Mouse (Mus musculus) right cerebral cortex, postnatal 10 days (tissue): ENCODE data around the gene Adgrb2.

ENCODE experiments used
- DNase-seq, 2 experiments: peaks; one replicate each; pipeline ENCODE4 v3.0.0; 2021; ENCODE audit warnings: low spot score in 2 of 2

The Adgrb2 gene

GRCm38 (mm10) chr4:129987825-129988504, 3.3 kb downstream of the Adgrb2 start:
- DNase-seq, result peak; percentile 75 to 76

- no peak for DNase-seq
Observed at GRCm38 (mm10) chr4:129989925-129990324, 5.3 kb downstream of the Adgrb2 start.

DNA sequence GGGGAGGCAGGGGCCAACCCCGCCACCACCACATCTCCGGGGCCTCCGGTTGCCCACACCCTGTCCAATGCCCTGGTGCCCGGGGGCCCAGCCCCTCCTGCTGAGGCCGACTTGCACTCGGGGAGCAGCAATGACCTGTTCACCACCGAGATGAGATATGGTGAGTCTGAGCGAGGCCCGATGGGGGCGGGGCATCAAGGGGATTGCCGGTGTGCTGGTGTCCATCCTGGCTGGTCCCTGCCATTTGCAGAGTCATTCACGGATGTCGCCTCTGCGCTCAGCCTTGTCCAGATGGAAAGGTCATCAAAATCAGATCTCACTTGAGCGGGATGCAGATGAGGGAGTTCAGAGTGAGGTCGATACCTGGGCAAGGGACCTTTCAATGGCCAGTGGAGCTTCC, 8.1 kb downstream of the Adgrb2 start:
- DNase-seq, result no peak

DNA sequence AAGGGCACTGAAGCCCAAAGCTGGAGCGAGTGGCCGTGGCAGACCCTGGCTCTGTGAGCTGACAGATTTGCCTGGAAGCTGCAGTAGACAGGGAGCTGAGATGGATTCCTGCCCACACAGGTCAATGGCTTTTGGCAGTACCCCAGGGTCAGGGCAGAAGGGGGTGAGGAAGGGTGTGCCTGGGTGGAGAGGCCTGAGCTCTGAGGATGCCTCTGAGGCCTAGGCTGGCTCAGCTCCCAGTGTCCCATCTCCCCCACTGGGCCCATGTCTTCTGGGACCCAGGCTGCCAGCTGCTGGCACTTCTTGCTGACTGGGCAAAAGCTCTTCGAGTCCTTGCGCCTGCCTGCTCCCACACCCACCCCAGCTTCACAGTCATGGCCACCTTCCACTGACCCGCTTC, 8.5 kb downstream of the Adgrb2 start:
- no peak for DNase-seq

DNA sequence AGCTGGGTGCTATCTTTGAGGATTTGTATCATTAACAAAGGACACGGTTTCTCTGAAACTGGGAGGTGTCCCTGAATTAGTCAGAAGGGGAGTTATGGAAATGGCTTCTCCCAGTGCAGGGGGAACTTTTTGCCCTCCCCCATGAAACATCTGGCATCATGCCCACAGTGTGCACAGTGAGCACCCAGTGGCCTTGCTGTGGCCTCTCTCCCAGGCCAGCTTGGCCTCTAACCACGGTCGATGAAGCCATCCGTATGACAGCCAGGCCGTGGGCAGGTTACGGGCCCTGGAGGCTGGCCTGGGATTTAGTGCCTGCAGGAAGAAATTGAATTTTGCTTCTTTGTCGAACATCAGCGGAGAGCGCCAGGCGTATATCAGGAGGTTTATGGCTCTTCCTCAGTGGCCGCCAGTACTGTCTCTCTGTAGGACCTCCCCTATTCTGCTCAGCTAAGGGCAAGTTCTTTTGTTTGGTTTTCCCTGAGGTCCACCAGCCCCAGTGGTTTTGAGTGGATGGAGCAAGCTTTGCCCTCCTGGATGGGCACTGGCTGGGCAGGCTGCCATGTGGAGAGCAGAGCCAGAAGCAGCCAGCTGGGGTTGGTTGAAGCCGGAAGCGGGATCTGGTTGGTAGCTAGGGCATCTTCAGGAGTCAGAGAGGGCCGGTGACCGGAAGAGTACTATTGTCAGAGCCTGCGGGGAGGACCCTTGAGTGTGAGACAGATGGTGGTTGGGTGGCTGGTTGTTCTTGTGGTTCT, 9.4 kb downstream of the Adgrb2 start:
- peak; percentile 77 to 80 for DNase-seq

DNA sequence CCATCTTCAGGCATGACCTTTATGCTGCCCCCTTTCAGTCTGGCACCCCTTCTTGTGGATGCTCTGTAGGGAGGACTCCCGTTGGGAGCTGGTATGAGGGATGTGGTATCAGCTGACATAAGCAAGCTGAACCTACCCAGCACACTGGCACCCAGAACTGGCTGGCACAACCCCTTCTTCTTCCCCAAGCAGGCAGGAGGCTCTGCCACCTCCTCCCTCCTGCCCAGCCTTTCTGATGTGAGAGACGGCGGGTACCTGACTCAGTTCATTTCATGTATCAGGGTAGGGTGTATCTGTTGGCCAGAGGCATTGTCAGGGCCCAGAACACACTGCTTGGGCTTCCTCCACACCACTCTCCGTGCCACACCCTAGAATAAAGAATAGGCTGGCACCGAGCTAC, 10.1 kb downstream of the Adgrb2 start:
- DNase-seq, result no peak

GRCm38 (mm10) chr4:129995255-129995654, 10.6 kb downstream of the Adgrb2 start:
- DNase-seq, result no peak

- DNase-seq, result no peak
Observed at GRCm38 (mm10) chr4:129996015-129996414, 11.3 kb downstream of the Adgrb2 start.

GRCm38 (mm10) chr4:129998124-129998523, 13.5 kb downstream of the Adgrb2 start:
- DNase-seq, result no peak

DNA sequence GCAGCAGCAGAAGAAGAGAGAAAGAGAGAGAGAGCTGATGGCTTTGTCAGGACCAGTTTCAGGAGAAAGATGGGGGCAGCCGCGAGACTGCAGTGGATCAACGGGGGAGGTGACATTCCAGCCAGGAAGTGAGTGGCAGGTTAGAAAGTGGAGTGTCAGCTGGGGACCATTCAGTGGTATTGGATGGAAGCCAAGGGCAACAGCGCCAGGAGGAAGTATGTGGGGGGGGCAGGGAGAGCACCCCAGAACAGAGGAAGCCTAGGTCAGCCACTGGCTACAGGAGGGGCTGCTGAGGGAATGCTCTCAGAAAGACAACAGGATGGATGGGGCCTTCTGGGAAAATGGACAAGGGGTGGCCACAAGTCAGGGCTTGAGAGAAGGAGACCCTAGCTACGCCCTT, 17.0 kb downstream of the Adgrb2 start:
- no peak for DNase-seq

DNA sequence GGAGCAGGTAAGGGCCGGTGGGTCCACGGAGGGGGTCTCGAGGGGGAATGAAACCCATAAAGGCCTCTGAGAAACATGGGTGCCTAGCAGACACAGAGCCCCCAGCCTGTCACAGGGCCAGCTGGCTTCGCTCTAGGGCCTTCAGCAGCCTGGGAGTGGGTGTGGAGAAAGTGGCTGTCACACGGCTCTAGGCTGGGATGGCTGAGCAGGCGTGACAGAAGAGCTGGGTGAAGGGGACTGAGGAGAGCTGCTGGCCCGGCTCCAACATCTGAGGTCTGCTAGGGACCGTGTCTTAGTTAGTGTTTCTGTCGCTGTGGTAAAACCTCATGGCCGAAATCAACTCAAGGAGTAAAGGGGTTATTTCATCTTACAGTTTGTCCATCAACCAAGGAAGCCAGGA, 17.5 kb downstream of the Adgrb2 start:
- DNase-seq, result peak; percentile 78 to 85

DNA sequence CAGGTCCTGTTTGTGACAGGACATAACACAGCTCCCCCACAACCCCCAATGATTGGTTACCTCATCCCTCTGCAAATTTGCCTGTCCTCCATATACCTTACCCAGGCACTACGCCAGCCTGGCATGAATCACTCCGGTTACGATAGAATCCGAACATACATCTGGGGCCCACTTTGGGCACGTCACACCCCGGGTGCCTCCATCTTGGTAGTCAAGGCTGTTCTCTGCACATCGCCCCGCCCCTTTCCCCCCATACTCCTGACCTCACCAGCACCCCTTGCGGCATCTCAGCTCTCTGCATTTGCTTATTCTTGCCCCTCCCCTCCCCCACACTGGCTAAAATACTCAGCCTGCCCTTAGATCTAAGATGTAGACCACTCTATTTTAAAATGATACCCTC, 20.9 kb downstream of the Adgrb2 start:
- no peak for DNase-seq

DNA sequence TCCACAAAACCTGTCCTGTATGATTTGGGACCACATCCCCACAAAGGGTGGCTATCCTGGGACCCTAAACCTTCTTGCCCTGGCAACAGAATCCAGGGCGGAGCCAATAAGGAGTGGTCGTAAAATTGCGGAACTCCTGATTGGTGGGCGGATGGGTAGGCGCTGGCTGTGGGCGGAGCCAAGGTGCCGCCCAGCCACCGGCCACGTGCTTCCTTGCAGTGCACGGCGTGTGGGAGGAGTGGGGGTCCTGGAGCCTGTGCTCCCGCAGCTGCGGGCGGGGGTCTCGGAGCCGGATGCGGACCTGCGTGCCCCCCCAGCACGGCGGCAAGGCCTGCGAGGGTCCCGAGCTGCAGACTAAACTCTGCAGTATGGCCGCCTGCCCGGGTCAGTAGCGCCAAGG, 21.9 kb downstream of the Adgrb2 start:
- DNase-seq, result no peak

GRCm38 (mm10) chr4:130009043-130009442, 24.4 kb downstream of the Adgrb2 start:
- no peak for DNase-seq

DNA sequence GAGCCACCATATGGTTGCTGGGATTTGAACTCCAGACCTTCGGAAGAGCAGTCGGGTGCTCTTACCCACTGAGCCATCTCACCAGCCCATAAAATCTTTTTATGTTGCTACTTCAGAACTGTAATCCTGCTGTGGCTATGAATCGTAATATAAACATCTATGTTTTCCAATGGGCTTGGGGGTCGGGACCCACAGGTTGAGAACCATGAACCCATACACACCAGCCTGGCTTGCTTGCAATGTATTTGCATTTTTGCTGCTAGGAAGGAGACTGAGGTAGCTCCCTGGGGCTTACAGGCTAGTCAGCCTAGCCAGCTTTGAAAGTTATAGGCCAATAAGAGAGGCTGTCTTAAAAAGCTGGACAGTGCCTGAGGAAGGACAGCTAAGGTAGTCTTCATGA, 26.1 kb downstream of the Adgrb2 start:
- DNase-seq, result no peak

GRCm38 (mm10) chr4:130012234-130012633, 27.6 kb downstream of the Adgrb2 start:
- no peak for DNase-seq

- DNase-seq, result peak in 1 of 2 experiments; percentile 64
Observed at GRCm38 (mm10) chr4:130013111-130013510, 28.4 kb downstream of the Adgrb2 start.

DNA sequence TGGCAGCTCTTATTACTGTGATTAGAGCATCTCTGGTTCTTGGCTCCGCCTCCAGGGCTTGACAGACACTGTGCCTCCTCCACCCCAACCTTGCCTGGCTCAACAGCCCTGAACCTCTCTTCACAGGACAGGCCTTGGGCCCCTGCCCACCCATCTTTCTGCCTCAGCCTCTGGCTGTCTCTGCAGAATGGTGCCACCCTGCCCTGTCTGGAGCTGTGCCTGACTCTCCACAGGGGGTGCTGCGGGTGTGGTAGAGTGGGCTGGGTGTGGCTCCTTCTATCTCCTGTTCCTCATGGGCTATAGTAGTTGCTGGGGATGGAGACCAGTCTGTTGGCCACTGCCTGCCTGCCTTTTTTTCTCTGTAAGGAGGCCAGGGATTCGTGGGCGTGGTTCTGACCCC, 31.3 kb downstream of the Adgrb2 start:
- no peak for DNase-seq

- no peak for DNase-seq
Observed at GRCm38 (mm10) chr4:130017036-130017674, 32.5 kb downstream of the Adgrb2 start.

DNA sequence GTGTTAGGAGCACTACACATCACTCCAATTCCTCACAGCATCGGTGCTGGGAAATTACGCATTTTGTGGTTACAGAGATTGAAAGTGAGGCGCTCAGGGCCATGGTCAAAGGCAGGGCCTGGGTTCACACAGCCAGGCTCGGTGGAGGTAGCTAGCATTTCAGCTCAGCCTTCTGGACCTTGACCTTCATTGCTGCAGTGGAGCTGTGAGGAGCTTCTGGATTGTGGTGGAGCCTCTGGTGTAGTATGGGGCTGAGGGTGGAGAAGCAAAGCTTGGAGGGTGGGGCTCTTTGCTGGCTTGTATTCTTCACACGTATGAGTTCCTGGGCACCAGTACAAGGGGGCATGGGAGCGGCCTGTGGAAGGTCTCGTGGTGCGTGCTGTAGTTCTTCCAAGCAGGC, 38.3 kb downstream of the Adgrb2 start:
- no peak for DNase-seq

GRCm38 (mm10) chr4:130023511-130024231, 39.0 kb downstream of the Adgrb2 start:
- no peak for DNase-seq

DNA sequence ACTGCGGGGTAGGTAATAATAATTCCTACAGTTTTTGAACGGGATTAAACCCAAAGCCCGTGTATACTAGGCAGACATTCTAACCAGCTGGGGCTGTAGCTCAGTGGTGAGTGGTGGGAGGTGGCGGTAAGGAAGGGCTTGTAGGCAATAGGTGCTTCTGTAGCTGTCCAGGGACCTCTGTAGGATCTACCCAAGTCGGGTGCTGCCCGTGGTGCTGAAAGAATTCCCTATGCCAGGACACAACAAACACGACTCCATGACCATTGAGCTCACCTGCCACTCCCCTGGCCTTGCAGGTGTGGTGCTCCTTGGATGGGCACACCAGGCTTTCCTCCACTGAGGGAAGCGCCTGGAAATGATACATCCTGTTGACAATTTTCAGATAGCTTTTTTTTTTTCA, 40.9 kb downstream of the Adgrb2 start:
- no peak for DNase-seq
